Mouse (Mus musculus): ENCODE data around the gene Slc9a5. TPM values are rescaled to one million over a fixed set of nuclear protein-coding genes. Genes with fewer than 3 reads are reported as not detected.

Slc9a5 gene
- total and polyA plus RNA-seq, 3 experiments: 0.95 to 4.5 (median 3.1) TPM

DNA sequence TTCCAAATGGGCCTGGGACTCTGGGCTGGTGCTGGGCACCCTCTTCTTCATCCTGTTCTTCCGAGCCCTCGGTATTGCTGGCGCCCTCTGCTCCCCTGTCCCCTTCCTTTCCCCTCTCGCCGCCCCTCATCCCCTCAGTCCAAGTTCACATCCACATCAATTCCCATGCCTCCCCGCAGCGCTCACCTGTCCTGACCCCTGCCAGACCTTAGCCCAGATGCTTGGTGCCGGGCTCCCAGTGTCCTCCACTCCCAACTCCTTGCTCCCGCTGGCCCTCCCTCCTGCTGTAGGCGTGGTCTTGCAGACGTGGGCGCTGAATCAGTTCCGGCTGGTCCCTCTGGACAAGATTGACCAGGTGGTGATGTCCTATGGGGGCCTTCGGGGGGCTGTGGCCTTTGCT lies 8.0 kb downstream of the Slc9a5 start:
- H3K4me3 ChIP-seq (replicated peaks in 1 of 3; ENCODE audit: low read depth in 2 of 3, low read length in 2 of 3, poor library complexity in 1 of 3): no peak overlapping the region
- no peak overlapping the region for H3K9ac ChIP-seq (ENCODE audit: insufficient read depth, low read depth)
- H3K9me3 ChIP-seq (replicated peaks; ENCODE audit: low read length): no peaks in the 10 kb centered on the region
- TF ChIP-seq SIN3A (IDR thresholded peaks at IDR 0.05; ENCODE audit: low read length): no peak
- no peak for TF ChIP-seq MEF2A (IDR thresholded peaks at IDR 0.05; ENCODE audit: borderline replicate concordance, low read depth, low read length)
- no peak for TF ChIP-seq PAX5 (IDR thresholded peaks at IDR 0.05; ENCODE audit: low read length)
- TF ChIP-seq MAX (IDR thresholded peaks at IDR 0.05; ENCODE audit: low read length): no peak
- no peak for TF ChIP-seq BHLHE40 (IDR thresholded peaks at IDR 0.05; ENCODE audit: low read depth, low read length)
- no peak for TF ChIP-seq JUND (conservative IDR thresholded peaks at IDR 0.05; ENCODE audit: low read depth, low read length)
- TF ChIP-seq CHD2 (IDR thresholded peaks at IDR 0.05; ENCODE audit: low read length): no peak
- TF ChIP-seq UBTF (IDR thresholded peaks at IDR 0.05; ENCODE audit: low read depth, low read length): no peak
- no peak for TF ChIP-seq USF2 (conservative IDR thresholded peaks at IDR 0.05; ENCODE audit: low read depth, low read length)
- no peak for TF ChIP-seq CHD1 (IDR thresholded peaks at IDR 0.05; ENCODE audit: low read depth, low read length)
- TF ChIP-seq NRF1 (IDR thresholded peaks at IDR 0.05; ENCODE audit: low read depth, low read length): no peak
- TF ChIP-seq SMC3 (IDR thresholded peaks at IDR 0.05; ENCODE audit: low read depth, low read length): no peak
- TF ChIP-seq ZNF384 (IDR thresholded peaks at IDR 0.05; ENCODE audit: low read depth, low read length): no peak
- TF ChIP-seq MAZ (IDR thresholded peaks at IDR 0.05; ENCODE audit: low read depth, low read length): no peak
- TF ChIP-seq KAT2A (IDR thresholded peaks at IDR 0.05; ENCODE audit: insufficient replicate concordance, low read length): no peak
- no peak for TF ChIP-seq POLR2AphosphoS2 (IDR thresholded peaks at IDR 0.05; ENCODE audit: low read depth, low read length)
- TF ChIP-seq IRF4 (IDR thresholded peaks at IDR 0.05; ENCODE audit: low read depth, low read length): no peak
- TF ChIP-seq ETS1 (conservative IDR thresholded peaks at IDR 0.05; ENCODE audit: low read depth, low read length): no peak
- H3K4me1 ChIP-seq (ENCODE audit: control insufficient read depth in 1 of 2, insufficient read depth in 2 of 2): peaks cover 9 to 18% of the 10 kb centered on the region in 2 experiments
- H3K27ac ChIP-seq (ENCODE audit: insufficient read depth, low read depth): no peak overlapping the region
- H3K27me3 ChIP-seq (replicated peaks): no peaks in the 10 kb centered on the region
- dilution Hi-C loops (cut with MboI; ENCODE audit: extremely low pct_ligation_motif_present, extremely low pct_unique_long_range_greater_than_20kb, low sequenced_read_pairs): no loop called here
- H3K4me2 ChIP-seq (ENCODE audit: insufficient read depth, low read depth, poor library complexity, severe bottlenecking): no peak overlapping the region
- peaks cover 2 to 23% of the 10 kb centered on the region in 2 experiments for H3K36me3 ChIP-seq (replicated peaks in 1 of 2; ENCODE audit: control insufficient read depth in 1 of 2, insufficient read depth in 1 of 2, low read length in 1 of 2)
- no peak for DNase-seq (ENCODE audit: extremely low read depth)
- in situ Hi-C loops (cut with MboI; ENCODE audit: low pct_ligation_motif_present, low pct_unique_long_range_greater_than_20kb, low sequenced_read_pairs): no loop called here
- H3K79me2 ChIP-seq (replicated peaks; ENCODE audit: control insufficient read depth, extremely low read depth, insufficient read depth, poor library complexity, severe bottlenecking): no peaks in the 10 kb centered on the region

DNA sequence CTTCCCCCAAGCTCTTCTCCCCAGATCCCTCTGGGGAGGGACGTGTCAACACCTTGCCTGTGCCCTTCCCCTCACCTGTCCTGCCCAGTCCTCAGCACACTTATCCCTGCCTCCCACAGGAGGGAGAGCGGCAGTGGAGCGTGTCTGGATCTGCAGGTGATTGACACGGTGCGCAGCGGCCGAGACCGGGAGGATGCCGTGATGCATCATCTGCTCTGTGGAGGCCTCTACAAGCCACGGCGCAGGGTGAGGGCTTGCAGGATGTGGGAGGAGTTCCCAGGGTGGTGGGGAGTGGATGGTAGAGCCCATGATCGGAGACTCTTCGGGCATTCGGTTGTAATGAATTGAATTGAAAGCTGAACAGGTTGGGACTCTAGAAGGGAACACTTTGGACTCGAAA lies 10.6 kb downstream of the Slc9a5 start:
- Histone ChIP-seq H3K27ac (ENCODE audit: insufficient read depth, low read depth) (no peak overlapping the region), H3K36me3 (replicated peaks in 1 of 2; ENCODE audit: control insufficient read depth in 1 of 2, insufficient read depth in 1 of 2, low read length in 1 of 2) (peaks cover 2 to 27% of the 10 kb centered on the region in 2 experiments), H3K79me2 (replicated peaks; ENCODE audit: control insufficient read depth, extremely low read depth, insufficient read depth, poor library complexity, severe bottlenecking) (no peaks in the 10 kb centered on the region), H3K9me3 (replicated peaks; ENCODE audit: low read length) (no peaks in the 10 kb centered on the region), H3K27me3 (replicated peaks) (no peaks in the 10 kb centered on the region), H3K4me1 (ENCODE audit: control insufficient read depth in 1 of 2, insufficient read depth in 2 of 2) (peaks cover 9 to 18% of the 10 kb centered on the region in 2 experiments), H3K4me3 (replicated peaks in 1 of 3; ENCODE audit: low read depth in 2 of 3, low read length in 2 of 3, poor library complexity in 1 of 3) (no peak overlapping the region), H3K9ac (ENCODE audit: insufficient read depth, low read depth) (no peak overlapping the region), H3K4me2 (ENCODE audit: insufficient read depth, low read depth, poor library complexity, severe bottlenecking) (no peak overlapping the region)
- no peak for DNase-seq (ENCODE audit: extremely low read depth)
- TF ChIP-seq CTCF (conservative IDR thresholded peaks at IDR 0.05 in 1 of 2, IDR thresholded peaks at IDR 0.05 in 1 of 2; ENCODE audit: low read depth in 2 of 2, low read length in 2 of 2) (no peak), KAT2A (IDR thresholded peaks at IDR 0.05; ENCODE audit: insufficient replicate concordance, low read length) (no peak), BHLHE40 (IDR thresholded peaks at IDR 0.05; ENCODE audit: low read depth, low read length) (no peak), ELF1 (IDR thresholded peaks at IDR 0.05; ENCODE audit: low read depth, low read length) (no peak)
- dilution Hi-C loops (cut with MboI; ENCODE audit: extremely low pct_ligation_motif_present, extremely low pct_unique_long_range_greater_than_20kb, low sequenced_read_pairs) (no loop called here), in situ Hi-C loops (cut with MboI; ENCODE audit: low pct_ligation_motif_present, low pct_unique_long_range_greater_than_20kb, low sequenced_read_pairs) (no loop called here)
